Mouse (Mus musculus) lung, postnatal 0 days (tissue): ENCODE measurements around the gene Ube2d2b.

Experiments used
- CTCF ChIP-seq: IDR thresholded peaks from 2 replicates; pipeline ENCODE4 v1.5.1; 2016; ENCODE audit warnings: antibody characterized with exemption, mild to moderate bottlenecking
- EP300 ChIP-seq: IDR thresholded peaks from 2 replicates; pipeline ENCODE4 v1.6.1; 2016; ENCODE audit warnings: antibody characterized with exemption, mild to moderate bottlenecking, control low read depth

- peak; percentile 51 for TF ChIP-seq EP300
- TF ChIP-seq CTCF, result no peak
Measured at GRCm38 (mm10) chr5:107793258-107793657, 36.6 kb upstream of the Ube2d2b start.
